Mouse (Mus musculus): ENCODE measurements around the gene C1qc. TPM values are rescaled to one million over a fixed set of nuclear protein-coding genes. Genes with fewer than 3 reads are reported as not detected.

C1qc gene
- 16.6 and 19.2 TPM in 2 replicates for polyA plus RNA-seq (2016; fragmentation: Nextera tagmentation; extraction: Ambion mirVana)

- peaks cover 6% of the 10 kb centered on the region; the same call in 1 of the 2 replicates for H3K4me1 ChIP-seq
- H3K36me3 ChIP-seq, result no peaks in the 10 kb centered on the region
- 56% methylated on average over 5 of the region's 5 CpGs for WGBS
- ATAC-seq (ENCODE audit: insufficient number of reproducible peaks, insufficient read depth, low FRiP score, low TSS enrichment), result no peak
- H3K4me3 ChIP-seq, result no peak within 1 kb of the TSS
- peaks cover 55% of the 10 kb centered on the region for H3K27me3 ChIP-seq
- H3K9ac ChIP-seq, result no peak within 1 kb of the TSS
- H3K9me3 ChIP-seq, result no peaks in the 10 kb centered on the region
- H3K27ac ChIP-seq, result no peak within 1 kb of the TSS
- no peak within 1 kb of the TSS for H3K4me2 ChIP-seq (replicated peaks)
Measured at GRCm38 (mm10) chr4:136892811-136893210, at the start of gene C1qc. TSS of gene C1qc (minus strand) at chr4:136893065.

- H3K9ac ChIP-seq, result no peak overlapping the region
- peaks cover 16% of the 10 kb centered on the region for H3K27me3 ChIP-seq
- H3K4me2 ChIP-seq (replicated peaks), result no peak overlapping the region
- H3K4me3 ChIP-seq, result no peak overlapping the region
- 87% methylated on average over 5 of the region's 5 CpGs for WGBS
- no peak overlapping the region for H3K27ac ChIP-seq
- no peaks in the 10 kb centered on the region for H3K36me3 ChIP-seq
- no peak for ATAC-seq (ENCODE audit: insufficient number of reproducible peaks, insufficient read depth, low FRiP score, low TSS enrichment)
- H3K9me3 ChIP-seq, result no peaks in the 10 kb centered on the region
- peaks cover 9% of the 10 kb centered on the region for H3K4me1 ChIP-seq
Measured at GRCm38 (mm10) chr4:136937935-136938334, 45.1 kb upstream of the C1qc start.

GRCm38 (mm10) chr4:136937344-136937743 is 44.5 kb upstream of the C1qc start:
- Histone ChIP-seq H3K27ac (no peak overlapping the region), H3K4me1 (peaks cover 5% of the 10 kb centered on the region; the same call in 1 of the 2 replicates), H3K9ac (no peak overlapping the region), H3K36me3 (no peaks in the 10 kb centered on the region), H3K4me3 (no peak overlapping the region), H3K4me2 (replicated peaks) (no peak overlapping the region), H3K27me3 (peaks cover 11% of the 10 kb centered on the region), H3K9me3 (no peaks in the 10 kb centered on the region)
- WGBS, result 78% methylated on average over 4 of the region's 4 CpGs
- no peak for ATAC-seq (ENCODE audit: insufficient number of reproducible peaks, insufficient read depth, low FRiP score, low TSS enrichment)

GRCm38 (mm10) chr4:136934746-136935613 is 42.1 kb upstream of the C1qc start:
- peaks cover 4% of the 10 kb centered on the region; the same call in 1 of the 2 replicates for H3K27me3 ChIP-seq
- H3K4me1 ChIP-seq, result peaks cover 5% of the 10 kb centered on the region; the same call in 1 of the 2 replicates
- no peak overlapping the region for H3K4me2 ChIP-seq (replicated peaks)
- H3K27ac ChIP-seq, result no peak overlapping the region
- H3K9me3 ChIP-seq, result no peaks in the 10 kb centered on the region
- no peak overlapping the region for H3K9ac ChIP-seq
- H3K36me3 ChIP-seq, result no peaks in the 10 kb centered on the region
- 42% methylated on average over 18 of the region's 18 CpGs for WGBS
- ATAC-seq (ENCODE audit: insufficient number of reproducible peaks, insufficient read depth, low FRiP score, low TSS enrichment), result no peak
- H3K4me3 ChIP-seq, result no peak overlapping the region

- H3K9ac ChIP-seq, result no peak overlapping the region
- peaks cover 5% of the 10 kb centered on the region; the same call in 1 of the 2 replicates for H3K4me1 ChIP-seq
- WGBS, result 84% methylated on average over 8 of the region's 8 CpGs
- H3K27me3 ChIP-seq, result peaks cover 27% of the 10 kb centered on the region
- no peak overlapping the region for H3K27ac ChIP-seq
- H3K9me3 ChIP-seq, result no peaks in the 10 kb centered on the region
- H3K4me2 ChIP-seq (replicated peaks), result no peak overlapping the region
- no peaks in the 10 kb centered on the region for H3K36me3 ChIP-seq
- no peak for ATAC-seq (ENCODE audit: insufficient number of reproducible peaks, insufficient read depth, low FRiP score, low TSS enrichment)
- no peak overlapping the region for H3K4me3 ChIP-seq
Measured at GRCm38 (mm10) chr4:136930474-136930873, 37.6 kb upstream of the C1qc start.

GRCm38 (mm10) chr4:136928928-136929327 is 36.1 kb upstream of the C1qc start:
- Histone ChIP-seq H3K4me3 (no peak overlapping the region), H3K36me3 (no peaks in the 10 kb centered on the region), H3K27me3 (peaks cover 33% of the 10 kb centered on the region), H3K4me1 (no peaks in the 10 kb centered on the region), H3K9ac (no peak overlapping the region), H3K9me3 (no peaks in the 10 kb centered on the region), H3K27ac (no peak overlapping the region), H3K4me2 (replicated peaks) (no peak overlapping the region)
- WGBS, result 8% methylated on average over 5 of the region's 5 CpGs
- ATAC-seq (ENCODE audit: insufficient number of reproducible peaks, insufficient read depth, low FRiP score, low TSS enrichment), result no peak

GRCm38 (mm10) chr4:136925804-136926203 is 32.9 kb upstream of the C1qc start:
- Histone ChIP-seq H3K27me3 (peaks cover 29% of the 10 kb centered on the region), H3K4me3 (no peak overlapping the region), H3K4me2 (replicated peaks) (no peak overlapping the region), H3K9me3 (no peaks in the 10 kb centered on the region), H3K27ac (no peak overlapping the region), H3K36me3 (no peaks in the 10 kb centered on the region), H3K4me1 (no peaks in the 10 kb centered on the region), H3K9ac (no peak overlapping the region)
- ATAC-seq (ENCODE audit: insufficient number of reproducible peaks, insufficient read depth, low FRiP score, low TSS enrichment), result no peak
- WGBS, result 18% methylated on average over 15 of the region's 15 CpGs

- Histone ChIP-seq H3K4me1 (no peaks in the 10 kb centered on the region), H3K4me3 (no peak overlapping the region), H3K27me3 (peaks cover 29% of the 10 kb centered on the region), H3K9me3 (no peaks in the 10 kb centered on the region), H3K36me3 (no peaks in the 10 kb centered on the region), H3K27ac (no peak overlapping the region), H3K9ac (no peak overlapping the region), H3K4me2 (replicated peaks) (no peak overlapping the region)
- WGBS, result 3% methylated on average over 6 of the region's 6 CpGs
- ATAC-seq (ENCODE audit: insufficient number of reproducible peaks, insufficient read depth, low FRiP score, low TSS enrichment), result no peak
Measured at GRCm38 (mm10) chr4:136924529-136924928, 31.7 kb upstream of the C1qc start.

GRCm38 (mm10) chr4:136919526-136919925 is 26.7 kb upstream of the C1qc start:
- H3K4me2 ChIP-seq (replicated peaks), result no peak overlapping the region
- H3K4me3 ChIP-seq, result no peak overlapping the region
- no peaks in the 10 kb centered on the region for H3K27me3 ChIP-seq
- no peak overlapping the region for H3K9ac ChIP-seq
- H3K4me1 ChIP-seq, result no peaks in the 10 kb centered on the region
- no peaks in the 10 kb centered on the region for H3K9me3 ChIP-seq
- no peaks in the 10 kb centered on the region for H3K36me3 ChIP-seq
- WGBS, result 82% methylated on average over 3 of the region's 3 CpGs
- no peak for ATAC-seq (ENCODE audit: insufficient number of reproducible peaks, insufficient read depth, low FRiP score, low TSS enrichment)
- H3K27ac ChIP-seq, result no peak overlapping the region

- Histone ChIP-seq H3K27ac (no peak overlapping the region), H3K36me3 (no peaks in the 10 kb centered on the region), H3K27me3 (no peaks in the 10 kb centered on the region), H3K4me1 (no peaks in the 10 kb centered on the region), H3K9me3 (no peaks in the 10 kb centered on the region), H3K4me2 (replicated peaks) (no peak overlapping the region), H3K4me3 (no peak overlapping the region), H3K9ac (no peak overlapping the region)
- 88% methylated on average over 8 of the region's 8 CpGs for WGBS
- ATAC-seq (ENCODE audit: insufficient number of reproducible peaks, insufficient read depth, low FRiP score, low TSS enrichment), result no peak
Measured at GRCm38 (mm10) chr4:136918834-136919233, 26.0 kb upstream of the C1qc start.

GRCm38 (mm10) chr4:136917165-136917524 is 24.3 kb upstream of the C1qc start:
- Histone ChIP-seq H3K4me1 (no peaks in the 10 kb centered on the region), H3K27ac (no peak overlapping the region), H3K27me3 (peaks cover 9% of the 10 kb centered on the region), H3K36me3 (no peaks in the 10 kb centered on the region), H3K9me3 (no peaks in the 10 kb centered on the region), H3K4me3 (no peak overlapping the region), H3K9ac (no peak overlapping the region), H3K4me2 (replicated peaks) (no peak overlapping the region)
- ATAC-seq (ENCODE audit: insufficient number of reproducible peaks, insufficient read depth, low FRiP score, low TSS enrichment), result no peak
- WGBS, result 41% methylated on average over 7 of the region's 7 CpGs

All from embryonic facial prominence, embryonic 12.5 days (tissue).